Mouse (Mus musculus) kidney, embryonic 14.5 days (tissue): ENCODE measurements at regions not wholly inside any gene's neighbourhood (a gene's known extent, or its start where the extent isn't known, plus 50 kb on each side); places are given as distances from the start of the nearest gene placed in this dataset.

Experiments used
- ATAC-seq: fragments of 200-750 bp; cut with Nextera tagmentation; 2 replicates; pipeline ENCODE4 v1.8.0; 2017; ENCODE audit warnings: moderate number of reproducible peaks, mild to moderate bottlenecking, moderate TSS enrichment, moderate library complexity; ENCODE audit not compliant: low FRiP score, low TSS enrichment
- H3K27ac ChIP-seq: fragments of 300-500 bp; sonication (generic); 2 replicates; pipeline ENCODE4 v1.5.1; 2014; ENCODE audit warnings: low read depth, mild to moderate bottlenecking, low read length, moderate library complexity, mixed read lengths
- H3K27me3 ChIP-seq: fragments of 300-500 bp; sonication (generic); 2 replicates; pipeline ENCODE4 v1.6.1; 2014; ENCODE audit warnings: mild to moderate bottlenecking, low read length; ENCODE audit not compliant: control insufficient read depth, insufficient read depth
- H3K36me3 ChIP-seq: fragments of 300-500 bp; sonication (generic); 2 replicates; pipeline ENCODE4 v1.6.1; 2014; ENCODE audit warnings: low read length, mixed read lengths; ENCODE audit not compliant: control insufficient read depth, insufficient read depth
- H3K4me1 ChIP-seq: fragments of 300-500 bp; sonication (generic); 2 replicates; pipeline ENCODE4 v1.6.1; 2014; ENCODE audit warnings: low read length, mixed read lengths; ENCODE audit not compliant: control insufficient read depth, insufficient read depth
- H3K4me2 ChIP-seq: fragments of 300-500 bp; sonication (generic); replicated peaks from 2 replicates; pipeline ENCODE4 v1.6.1; 2014; ENCODE audit warnings: low read depth, mild to moderate bottlenecking, low read length
- H3K4me3 ChIP-seq: fragments of 300-500 bp; sonication (generic); 2 replicates; pipeline ENCODE4 v1.5.1; 2014; ENCODE audit warnings: mild to moderate bottlenecking, low read length
- H3K9ac ChIP-seq: fragments of 300-500 bp; sonication (generic); 2 replicates; pipeline ENCODE4 v1.6.1; 2014; ENCODE audit warnings: low read depth, mild to moderate bottlenecking, low read length, moderate library complexity
- H3K9me3 ChIP-seq: fragments of 300-500 bp; sonication (generic); 2 replicates; pipeline ENCODE4 v1.6.1; 2016; ENCODE audit warnings: low read length; ENCODE audit not compliant: control insufficient read depth
- WGBS: fragments of 180-500 bp; shearing (Covaris S2); extraction: QIAGEN DNeasy Blood & Tissue Kit; methylation state at CpG from one replicate; pipeline ENCODE4 v1.1.7; 2014; 5-methylcytosine and 5-hydroxymethylcytosine counted together

DNA sequence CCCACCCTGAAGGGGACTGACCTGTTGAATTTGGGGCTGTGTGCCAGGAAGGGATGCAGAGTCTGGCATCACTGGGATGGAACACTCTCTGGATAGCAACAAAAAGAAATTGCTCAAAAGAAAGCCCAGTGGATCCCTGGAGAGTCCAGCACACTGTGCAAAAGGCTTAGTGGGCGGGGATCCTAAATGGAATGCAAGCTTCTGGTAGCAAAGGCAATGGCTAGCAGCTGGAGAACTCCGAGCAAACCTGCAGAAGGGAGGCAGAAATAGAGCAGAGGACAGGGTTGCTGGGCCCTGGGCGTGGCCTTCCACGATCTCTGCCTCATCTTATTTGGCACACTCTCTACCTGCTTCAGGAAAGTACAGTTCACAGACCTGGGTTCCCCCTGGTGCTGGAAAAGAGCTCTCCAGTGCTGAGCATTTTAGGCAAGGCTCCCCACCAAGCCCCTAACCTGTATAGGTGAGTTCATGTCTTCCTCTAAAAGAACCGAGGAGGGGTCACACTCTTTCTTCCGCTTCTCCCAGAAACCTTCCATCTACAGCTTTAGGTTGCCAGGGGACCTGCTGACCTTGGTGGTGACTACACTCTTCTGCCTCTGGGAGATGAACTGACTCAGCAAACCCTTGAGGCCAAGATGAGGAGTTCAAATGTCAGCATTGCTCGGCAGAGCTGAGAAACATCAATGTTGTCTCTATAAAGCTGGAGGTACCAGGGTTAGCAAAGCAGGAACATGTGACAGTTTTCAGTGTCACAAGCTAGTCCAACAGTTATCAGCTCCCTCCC is 112.6 kb upstream of the Slc44a1 start:
- H3K4me2 ChIP-seq = no peak overlapping the region
- H3K9me3 ChIP-seq = no peaks in the 10 kb centered on the region
- H3K27me3 ChIP-seq = no peaks in the 10 kb centered on the region
- WGBS = 72% methylated on average over 7 of the region's 7 CpGs
- ATAC-seq = no peak
- no peak overlapping the region for H3K4me3 ChIP-seq
- no peak overlapping the region for H3K9ac ChIP-seq
- no peaks in the 10 kb centered on the region for H3K36me3 ChIP-seq
- no peaks in the 10 kb centered on the region for H3K4me1 ChIP-seq
- H3K27ac ChIP-seq = no peak overlapping the region

GRCm38 (mm10) chr4:53323838-53324237 is 116.4 kb upstream of the Slc44a1 start:
- 45% methylated on average over 4 of the region's 4 CpGs for WGBS
- no peak for ATAC-seq
- Histone ChIP-seq H3K36me3 (no peaks in the 10 kb centered on the region), H3K4me2 (no peak overlapping the region), H3K4me1 (no peaks in the 10 kb centered on the region), H3K4me3 (no peak overlapping the region), H3K9ac (no peak overlapping the region), H3K27me3 (no peaks in the 10 kb centered on the region), H3K27ac (no peak overlapping the region), H3K9me3 (no peaks in the 10 kb centered on the region)

DNA sequence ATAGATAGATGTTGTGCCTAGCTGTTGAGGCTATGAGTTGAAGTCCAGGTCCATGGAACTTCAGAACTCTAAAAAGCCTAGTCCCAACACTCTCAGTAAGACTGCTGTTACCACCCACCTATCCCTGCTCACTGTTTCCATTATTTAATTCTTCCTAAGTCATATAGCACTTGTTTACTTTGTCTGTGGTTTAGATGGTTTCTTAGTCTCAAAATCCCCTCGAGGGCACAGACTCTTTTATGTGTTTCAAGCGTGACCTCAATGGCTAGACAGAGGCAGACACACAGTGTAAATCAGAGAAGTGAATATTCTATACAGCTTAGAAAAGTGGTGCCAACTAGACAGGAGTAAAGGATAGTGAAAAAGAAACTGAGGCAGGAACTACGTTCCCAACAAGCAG is 117.0 kb upstream of the Slc44a1 start:
- no peak overlapping the region for H3K4me2 ChIP-seq
- H3K27me3 ChIP-seq = no peaks in the 10 kb centered on the region
- 62% methylated on average over 3 of the region's 3 CpGs for WGBS
- H3K27ac ChIP-seq = no peak overlapping the region
- H3K9ac ChIP-seq = no peak overlapping the region
- no peak overlapping the region for H3K4me3 ChIP-seq
- H3K4me1 ChIP-seq = no peaks in the 10 kb centered on the region
- ATAC-seq = no peak
- H3K36me3 ChIP-seq = no peaks in the 10 kb centered on the region
- H3K9me3 ChIP-seq = no peaks in the 10 kb centered on the region

- no peak for ATAC-seq
These were observed 117.7 kb upstream of the Slc44a1 start for GRCm38 (mm10) chr4:53322484-53322883.

DNA sequence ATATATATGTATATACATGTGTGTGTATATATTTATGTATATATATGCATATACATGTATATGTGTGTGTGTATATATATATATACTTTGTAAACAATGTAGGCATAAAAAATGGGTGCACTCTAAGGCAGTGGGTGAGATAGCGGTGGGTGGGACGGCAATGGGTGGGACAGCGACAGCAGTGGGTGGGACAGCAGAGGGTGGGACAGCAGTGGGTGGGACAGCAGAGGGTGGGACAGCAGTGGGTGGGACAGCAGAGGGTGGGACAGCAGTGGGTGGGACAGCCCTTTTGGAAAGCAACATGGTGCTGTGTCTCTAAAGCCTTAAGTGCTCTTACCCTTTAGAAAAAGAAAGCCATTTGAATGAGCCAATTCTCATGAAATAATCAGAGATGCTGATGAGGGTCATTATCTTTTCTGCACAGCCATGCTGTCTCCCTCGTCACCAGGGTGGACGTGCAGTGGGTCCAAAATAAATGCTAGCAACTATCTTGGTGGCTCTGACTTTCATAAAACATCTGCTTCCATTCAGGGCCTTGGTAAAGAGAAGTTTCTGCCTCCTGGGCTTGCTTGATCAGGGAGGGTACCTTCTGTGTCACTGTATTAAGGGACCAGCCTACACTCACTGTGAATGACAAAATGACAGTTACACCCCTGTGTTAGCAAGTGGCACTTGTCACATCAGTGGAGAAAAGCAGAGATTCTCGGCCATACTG is 119.3 kb upstream of the Slc44a1 start:
- Histone ChIP-seq H3K4me2 (no peak overlapping the region), H3K4me1 (0 out of 2 replicates have a peak, but pooled peaks cover 8% of the 10 kb centered on the region), H3K27ac (no peak overlapping the region), H3K27me3 (no peaks in the 10 kb centered on the region), H3K9me3 (no peaks in the 10 kb centered on the region), H3K9ac (no peak overlapping the region), H3K4me3 (no peak overlapping the region), H3K36me3 (no peaks in the 10 kb centered on the region)
- WGBS = 80% methylated on average over 6 of the region's 6 CpGs
- ATAC-seq = no peak

More at GRCm38 (mm10) chr4:53322484-53322883, 117.7 kb upstream of the Slc44a1 start:
- Histone ChIP-seq H3K9ac (no peak overlapping the region), H3K4me3 (no peak overlapping the region), H3K27me3 (no peaks in the 10 kb centered on the region), H3K4me1 (no peaks in the 10 kb centered on the region), H3K9me3 (no peaks in the 10 kb centered on the region), H3K27ac (no peak overlapping the region), H3K36me3 (no peaks in the 10 kb centered on the region), H3K4me2 (no peak overlapping the region)
- 84% methylated on average over 5 of the region's 5 CpGs for whole genome bisulfite sequencing

- no peak overlapping the region for H3K27ac ChIP-seq
- no peaks in the 10 kb centered on the region for H3K9me3 ChIP-seq
- no peak overlapping the region for H3K9ac ChIP-seq
- no peak for ATAC-seq
- H3K36me3 ChIP-seq = no peaks in the 10 kb centered on the region
- 0 out of 2 replicates have a peak, but pooled peaks cover 12% of the 10 kb centered on the region for H3K4me1 ChIP-seq
- no peak overlapping the region for H3K4me2 ChIP-seq
- H3K4me3 ChIP-seq = no peak overlapping the region
- no peaks in the 10 kb centered on the region for H3K27me3 ChIP-seq
- WGBS = 75% methylated on average over 4 of the region's 4 CpGs
These were observed 121.2 kb upstream of the Slc44a1 start for GRCm38 (mm10) chr4:53319051-53319450.

GRCm38 (mm10) chr4:53318181-53318580 is 122.0 kb upstream of the Slc44a1 start:
- no peak for ATAC-seq
- H3K27me3 ChIP-seq = no peaks in the 10 kb centered on the region
- no peak overlapping the region for H3K4me3 ChIP-seq
- no peak overlapping the region for H3K27ac ChIP-seq
- H3K36me3 ChIP-seq = no peaks in the 10 kb centered on the region
- no peak overlapping the region for H3K4me2 ChIP-seq
- H3K9ac ChIP-seq = no peak overlapping the region
- H3K4me1 ChIP-seq = 0 out of 2 replicates have a peak, but pooled peaks cover 12% of the 10 kb centered on the region
- H3K9me3 ChIP-seq = no peaks in the 10 kb centered on the region
- WGBS = 54% methylated on average over 6 of the region's 6 CpGs

- H3K9me3 ChIP-seq = no peaks in the 10 kb centered on the region
- H3K27me3 ChIP-seq = no peaks in the 10 kb centered on the region
- H3K9ac ChIP-seq = no peak overlapping the region
- H3K27ac ChIP-seq = no peak overlapping the region
- H3K4me2 ChIP-seq = no peak overlapping the region
- no peaks in the 10 kb centered on the region for H3K36me3 ChIP-seq
- no peak for ATAC-seq
- 0 out of 2 replicates have a peak, but pooled peaks cover 12% of the 10 kb centered on the region for H3K4me1 ChIP-seq
- 78% methylated on average over 7 of the region's 7 CpGs for WGBS
- H3K4me3 ChIP-seq = no peak overlapping the region
These were observed 122.8 kb upstream of the Slc44a1 start for GRCm38 (mm10) chr4:53317453-53317824.

DNA sequence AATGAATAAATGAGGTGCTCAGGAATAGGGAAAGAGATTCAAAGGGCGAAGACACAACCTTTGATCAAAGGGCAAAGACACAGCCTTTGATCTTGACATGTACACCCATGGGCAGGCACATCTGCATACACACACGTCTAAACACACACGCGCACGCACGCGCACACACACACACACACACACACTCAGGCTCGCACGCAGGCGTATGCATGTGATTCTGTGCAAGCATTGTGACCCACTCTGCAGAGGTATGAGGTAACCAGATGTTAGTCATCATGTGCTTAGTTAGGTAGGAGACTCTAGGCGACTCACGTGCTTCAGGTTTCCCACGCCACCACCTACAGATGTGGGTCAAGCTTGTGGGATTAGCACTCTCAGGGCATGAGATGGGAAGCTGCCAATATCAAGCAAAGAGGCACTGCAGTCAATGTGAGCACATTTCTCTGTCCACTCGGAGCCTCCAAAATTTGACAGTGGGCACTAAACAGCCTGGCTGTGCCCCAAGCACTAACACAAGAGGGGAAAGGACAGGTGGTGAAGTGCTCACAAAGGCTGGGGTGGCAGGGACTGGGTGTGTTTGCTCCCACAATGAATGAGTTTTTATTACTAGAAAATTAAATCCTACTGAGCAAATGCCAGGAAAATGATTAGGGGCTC is 123.3 kb upstream of the Slc44a1 start:
- Histone ChIP-seq H3K27ac (no peak overlapping the region), H3K9ac (no peak overlapping the region), H3K36me3 (no peaks in the 10 kb centered on the region), H3K27me3 (no peaks in the 10 kb centered on the region), H3K4me2 (no peak overlapping the region), H3K4me1 (0 out of 2 replicates have a peak, but pooled peaks cover 12% of the 10 kb centered on the region), H3K4me3 (no peak overlapping the region), H3K9me3 (no peaks in the 10 kb centered on the region)
- WGBS = 86% methylated on average over 14 of the region's 14 CpGs
- ATAC-seq = no peak
